Mouse (Mus musculus) lung, adult 18-20 months (tissue): ENCODE results near the gene Tmem221.
A peak's percentile ranks its signal among the peaks of the same experiment; 100 is the strongest.

ENCODE experiments used
- DNase-seq, 2 experiments: peaks; one replicate each; pipeline ENCODE4 v3.0.0; 2022; ENCODE audit warnings: mixed read lengths in 2 of 2

Tmem221 gene

GRCm38 (mm10) chr8:71577856-71578387, 19.3 kb upstream of the Tmem221 start:
- no peak for DNase-seq

- DNase-seq: no peak
Observed at GRCm38 (mm10) chr8:71575020-71575419, 16.3 kb upstream of the Tmem221 start.

- no peak for DNase-seq
Observed at GRCm38 (mm10) chr8:71574426-71574825, 15.8 kb upstream of the Tmem221 start.

GRCm38 (mm10) chr8:71572847-71573633, 14.4 kb upstream of the Tmem221 start:
- peak; percentile 33 to 62 for DNase-seq

DNA sequence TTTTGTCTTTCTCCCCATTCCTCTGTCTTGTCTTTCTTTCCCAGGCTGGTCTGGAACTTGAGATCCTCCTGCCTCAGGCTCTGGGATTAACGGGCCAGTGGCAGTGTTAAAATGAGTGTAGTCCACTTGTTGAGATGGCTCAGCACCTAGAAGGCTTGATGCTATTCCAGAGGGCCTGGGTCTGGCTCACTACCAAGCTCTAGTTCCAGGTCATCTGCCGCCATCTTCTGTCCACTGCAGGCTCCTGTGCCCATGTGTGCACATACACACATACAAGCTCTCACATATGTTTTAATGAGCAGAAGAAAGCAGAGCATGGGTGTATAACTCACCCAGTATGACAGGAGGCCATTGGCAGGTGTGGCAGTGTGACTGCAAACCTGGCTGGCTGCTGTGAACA, 13.4 kb upstream of the Tmem221 start:
- DNase-seq: no peak

GRCm38 (mm10) chr8:71570291-71570954, 11.8 kb upstream of the Tmem221 start:
- DNase-seq: peak; percentile 97 to 98

- DNase-seq: peak; percentile 96 to 97
Observed at GRCm38 (mm10) chr8:71569366-71570290, 11.0 kb upstream of the Tmem221 start.

GRCm38 (mm10) chr8:71568941-71569340, 10.3 kb upstream of the Tmem221 start:
- DNase-seq: peak in 1 of 2 experiments; percentile 27

- peak; percentile 74 to 83 for DNase-seq
Observed at GRCm38 (mm10) chr8:71568387-71568937, 9.8 kb upstream of the Tmem221 start, which contains the start of gene Slc27a1. TSS of gene Slc27a1 (plus strand) at chr8:71568882.

DNA sequence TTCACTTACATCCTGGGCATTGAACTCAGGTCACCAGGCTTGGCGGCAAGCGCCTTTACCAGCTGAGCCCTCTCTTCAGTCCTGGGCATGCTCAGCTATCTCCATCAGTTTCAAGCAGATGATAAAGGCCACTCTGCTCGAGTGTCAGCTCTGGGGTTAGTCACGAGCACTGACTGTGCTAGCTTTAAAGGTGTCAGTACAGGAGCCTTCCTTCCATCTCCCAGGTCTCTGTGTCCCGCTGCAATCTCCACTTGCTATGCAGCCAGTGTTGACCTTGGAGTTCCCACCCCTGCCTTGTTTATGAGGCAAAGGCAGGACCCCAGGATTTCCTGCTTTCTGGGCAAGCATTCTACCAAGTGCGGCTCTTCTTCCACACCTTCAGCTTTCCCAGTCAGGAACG, 8.9 kb upstream of the Tmem221 start:
- no peak for DNase-seq

DNA sequence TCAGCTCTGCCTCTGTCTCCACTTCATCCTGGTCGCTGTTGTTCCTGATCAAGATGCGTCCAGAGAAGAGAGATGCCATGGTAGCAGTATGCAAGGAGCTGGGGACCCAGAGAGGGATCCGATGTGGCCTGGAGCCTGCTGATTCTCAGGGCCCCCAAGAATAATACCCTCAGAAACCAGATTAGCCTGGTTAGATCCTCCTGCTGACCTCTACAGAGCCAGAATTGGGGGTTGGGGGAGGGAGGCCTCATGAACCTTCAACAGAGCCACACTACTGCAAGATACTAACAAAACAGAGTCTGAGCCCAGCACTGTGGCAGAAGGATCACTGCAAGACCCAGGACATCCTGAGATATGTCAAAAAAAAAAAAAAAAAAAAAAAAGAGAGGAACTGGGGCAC, 7.8 kb upstream of the Tmem221 start, which contains the start of gene Nxnl1:
Gene Nxnl1 (minus strand): TSS at position 101 of the 400 bp plus-strand sequence.
- DNase-seq: no peak

GRCm38 (mm10) chr8:71563992-71564391, 5.3 kb upstream of the Tmem221 start:
- no peak for DNase-seq

- peak; percentile 72 to 84 for DNase-seq
Observed at GRCm38 (mm10) chr8:71562751-71563150, 4.1 kb upstream of the Tmem221 start.

DNA sequence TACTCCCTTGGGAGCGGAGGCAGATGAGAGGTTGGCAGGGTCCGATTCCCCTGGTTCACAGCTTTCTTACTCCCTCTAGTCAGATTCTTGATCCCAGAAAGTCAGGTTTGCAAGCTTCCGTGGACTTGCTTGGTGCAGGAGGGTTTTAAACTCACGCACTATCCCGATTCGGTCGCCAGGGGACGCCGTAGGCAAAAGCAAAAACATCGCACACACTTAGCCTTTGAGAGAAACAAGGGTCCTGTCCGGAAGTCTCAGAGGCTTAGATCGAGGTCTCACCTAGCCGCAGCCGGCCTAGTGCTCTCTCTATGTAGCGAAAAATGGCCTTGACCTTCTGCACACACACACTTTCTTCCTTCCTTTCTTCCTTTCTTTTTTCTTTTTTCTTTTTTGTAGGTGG, 2.7 kb upstream of the Tmem221 start:
- peak; percentile 59 to 63 for DNase-seq

DNA sequence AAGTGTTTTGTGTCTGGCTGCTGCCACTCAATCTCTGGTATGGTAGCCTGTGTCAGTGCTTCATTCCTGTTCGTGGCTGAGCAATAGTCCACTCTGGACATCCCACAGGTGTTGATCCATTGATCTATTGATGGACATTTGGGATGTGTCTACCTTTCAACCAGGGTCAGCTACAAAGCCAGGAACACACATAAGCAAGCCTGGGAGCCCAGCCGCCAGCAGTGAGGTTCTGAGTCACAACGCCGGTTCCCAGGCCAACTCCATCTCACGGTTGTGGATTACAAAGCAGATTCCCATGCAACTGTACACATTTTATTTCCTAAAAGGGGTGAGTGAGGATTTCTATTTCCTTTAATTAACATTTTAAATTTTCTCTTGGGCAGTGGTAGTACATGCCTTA, 2.1 kb upstream of the Tmem221 start:
- DNase-seq: no peak

GRCm38 (mm10) chr8:71560071-71560470, 1.4 kb upstream of the Tmem221 start:
- DNase-seq: no peak

GRCm38 (mm10) chr8:71558958-71559690, 453 bp upstream of the Tmem221 start:
- peak; percentile 85 to 89 for DNase-seq

DNA sequence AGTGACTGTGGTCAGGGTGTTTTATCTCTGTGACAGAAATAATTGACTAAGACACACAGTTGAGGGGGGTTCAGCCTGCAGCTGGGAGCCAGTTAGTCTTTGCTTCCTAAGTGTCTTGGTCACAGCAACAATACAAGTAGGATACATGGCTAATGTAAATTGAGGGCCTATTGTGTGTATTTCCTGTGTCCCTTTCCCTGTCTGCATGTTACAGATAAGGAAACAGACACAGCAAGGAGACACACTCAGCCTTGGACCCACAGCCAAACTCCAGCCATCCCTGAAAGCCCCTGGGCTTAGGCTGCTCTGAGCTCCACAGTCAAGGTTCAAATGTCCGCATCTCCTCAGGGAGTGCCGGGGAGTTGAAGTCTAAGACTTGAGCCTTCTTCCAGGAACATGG, 4.0 kb downstream of the Tmem221 start:
- DNase-seq: no peak

DNA sequence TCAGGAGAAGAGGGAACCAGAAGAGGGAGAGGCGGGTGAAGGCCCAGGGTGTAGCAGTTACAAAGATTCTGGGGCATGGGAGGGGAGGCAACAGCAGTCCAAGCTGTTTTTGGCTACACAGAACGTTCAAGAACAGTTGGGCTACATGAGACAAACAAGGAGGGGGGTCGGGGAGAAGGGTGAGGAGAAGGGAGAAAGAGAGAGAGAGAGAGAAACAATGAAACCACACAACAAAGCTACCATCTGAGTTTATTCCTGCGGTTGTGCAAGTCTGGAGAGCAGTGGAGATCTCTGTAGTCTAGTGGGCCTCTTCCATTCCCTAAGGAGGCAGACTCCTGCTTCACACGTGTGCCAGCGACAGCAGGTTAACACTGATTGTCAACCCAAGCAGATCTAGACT, 4.7 kb downstream of the Tmem221 start:
- DNase-seq: no peak

DNA sequence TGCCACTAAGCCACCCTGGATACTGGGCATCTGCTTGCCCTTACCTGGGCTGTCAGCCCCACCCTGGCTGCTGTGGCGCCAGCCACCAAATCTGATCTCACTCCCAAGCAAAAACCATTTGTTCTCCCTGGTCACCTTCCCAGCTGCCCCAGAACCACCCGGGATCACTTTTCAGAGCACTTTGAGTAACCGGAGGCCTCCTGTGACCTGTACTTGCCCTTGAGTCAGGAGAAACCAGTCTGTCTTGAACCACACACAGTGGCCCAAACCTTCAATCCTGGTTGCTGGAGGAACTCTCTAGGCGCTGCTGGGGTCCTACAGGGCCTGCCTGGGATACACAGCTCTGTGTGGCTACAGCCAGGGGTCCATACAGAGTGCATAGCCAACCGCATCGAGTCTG, 5.9 kb downstream of the Tmem221 start:
- no peak for DNase-seq

- no peak for DNase-seq
Observed at GRCm38 (mm10) chr8:71550754-71551153, 7.9 kb downstream of the Tmem221 start.

GRCm38 (mm10) chr8:71547590-71547989, 11.1 kb downstream of the Tmem221 start:
- DNase-seq: no peak
